Mouse (Mus musculus): Measurements from ENCODE around the gene Adarb1. TPM values are rescaled to one million over a fixed set of nuclear protein-coding genes. Genes with fewer than 3 reads are reported as not detected.

The Adarb1 gene
- polyA plus RNA-seq, 1 experiment = 6.2 TPM

DNA sequence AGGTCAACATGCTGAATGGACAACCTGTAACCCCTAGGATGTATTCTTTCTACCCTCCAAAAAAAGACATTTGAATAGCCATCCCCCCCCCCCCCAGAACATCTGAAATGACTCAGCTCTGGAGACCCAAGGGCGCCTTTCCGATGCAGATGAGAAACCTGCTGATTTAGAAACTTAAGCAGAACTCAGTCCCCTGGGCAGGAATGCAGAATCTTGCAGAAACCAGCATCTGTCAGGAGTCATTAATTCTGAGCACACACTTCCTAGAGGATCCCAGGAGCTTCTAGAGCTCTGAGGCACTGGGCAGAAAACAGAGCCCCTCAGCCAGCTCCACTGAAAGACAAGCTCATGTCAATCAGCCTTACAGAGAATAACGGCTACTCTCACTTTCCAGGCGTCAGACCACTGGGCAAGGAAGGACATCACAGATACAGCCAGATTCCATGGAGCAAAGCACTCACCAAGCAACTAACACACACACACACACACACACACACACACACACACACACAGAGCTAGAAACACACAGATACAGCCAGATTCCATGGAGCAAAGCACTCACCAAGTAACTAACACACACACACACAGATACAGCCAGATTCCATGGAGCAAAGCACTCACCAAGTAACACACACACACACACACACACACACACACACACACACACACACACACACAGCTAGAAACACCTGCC is 113.1 kb downstream of the Adarb1 start:
- no peak for DNase-seq

DNA sequence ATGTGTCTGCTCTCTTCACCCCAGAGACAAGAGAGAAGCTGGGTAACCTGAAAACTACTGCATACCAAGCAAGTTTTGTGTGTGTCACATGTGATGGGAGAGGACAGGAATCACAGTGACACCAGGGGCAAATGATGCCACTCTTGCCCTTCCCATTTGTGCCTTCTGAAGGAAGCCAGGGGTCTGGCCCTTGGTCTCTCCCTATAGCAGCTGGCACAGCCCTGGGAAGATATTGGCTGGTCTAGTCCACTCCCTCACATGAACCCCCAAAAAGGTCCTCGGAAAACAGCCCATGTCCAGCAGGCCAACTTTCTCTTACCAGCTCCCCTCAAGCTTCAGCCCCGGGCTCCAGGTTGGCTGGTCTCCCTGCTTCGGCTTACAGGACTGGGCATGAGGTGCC is 113.7 kb downstream of the Adarb1 start:
- no peak overlapping the region for H3K4me3 ChIP-seq (ENCODE audit: insufficient read depth, low read depth, low read length)
- H3K36me3 ChIP-seq (ENCODE audit: control insufficient read depth, insufficient read depth, low read length) = no peaks in the 10 kb centered on the region
- H3K27ac ChIP-seq (ENCODE audit: insufficient read depth, low read depth, low read length) = no peak overlapping the region
- no peaks in the 10 kb centered on the region for H3K4me1 ChIP-seq (ENCODE audit: control insufficient read depth, insufficient read depth, low read length)
- no peaks in the 10 kb centered on the region for H3K27me3 ChIP-seq (replicated peaks; ENCODE audit: control insufficient read depth, insufficient read depth, low read length)
- no peak for DNase-seq
- TF ChIP-seq POLR2A (IDR thresholded peaks at IDR 0.05; ENCODE audit: low read depth, low read length) (no peak), CTCF (conservative IDR thresholded peaks at IDR 0.05; ENCODE audit: insufficient read depth, insufficient read length, low read depth, low read length) (no peak)
- WGBS = 72% methylated on average over 3 of the region's 3 CpGs

More for the DNA sequence above, 113.1 kb downstream of the Adarb1 start:
- Histone ChIP-seq H3K4me1 (ENCODE audit: control insufficient read depth, insufficient read depth, low read length) (no peaks in the 10 kb centered on the region), H3K27ac (ENCODE audit: insufficient read depth, low read depth, low read length) (no peak overlapping the region), H3K4me3 (ENCODE audit: insufficient read depth, low read depth, low read length) (no peak overlapping the region), H3K27me3 (replicated peaks; ENCODE audit: control insufficient read depth, insufficient read depth, low read length) (no peaks in the 10 kb centered on the region), H3K36me3 (ENCODE audit: control insufficient read depth, insufficient read depth, low read length) (no peaks in the 10 kb centered on the region)
- 65% methylated on average over 4 of the region's 4 CpGs for WGBS
- no peak for TF ChIP-seq POLR2A (IDR thresholded peaks at IDR 0.05; ENCODE audit: low read depth, low read length)
- no peak for TF ChIP-seq CTCF (conservative IDR thresholded peaks at IDR 0.05; ENCODE audit: insufficient read depth, insufficient read length, low read depth, low read length)

DNA sequence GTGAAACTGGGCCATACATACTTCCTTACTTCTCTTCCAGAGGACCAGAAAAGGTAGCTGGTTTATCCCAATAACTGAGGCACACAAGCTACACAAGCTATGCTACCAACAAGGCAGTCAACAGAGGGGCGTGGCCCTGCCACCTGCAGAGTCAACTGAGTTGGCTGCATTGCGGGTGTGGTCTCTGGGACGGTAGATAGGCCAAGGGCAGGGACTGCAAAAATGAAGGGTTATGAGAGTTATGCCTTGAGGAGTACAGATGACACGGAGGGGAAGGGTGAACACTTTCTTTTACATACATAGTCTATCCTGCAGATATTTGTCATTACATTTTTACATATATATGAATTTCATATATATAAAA is 117.2 kb downstream of the Adarb1 start:
- WGBS = 95% methylated on average over 4 of the region's 4 CpGs
- no peak overlapping the region for H3K27ac ChIP-seq (ENCODE audit: insufficient read depth, low read depth, low read length)
- no peaks in the 10 kb centered on the region for H3K36me3 ChIP-seq (ENCODE audit: control insufficient read depth, insufficient read depth, low read length)
- H3K27me3 ChIP-seq (replicated peaks; ENCODE audit: control insufficient read depth, insufficient read depth, low read length) = no peaks in the 10 kb centered on the region
- H3K4me1 ChIP-seq (ENCODE audit: control insufficient read depth, insufficient read depth, low read length) = no peaks in the 10 kb centered on the region
- no peak overlapping the region for H3K4me3 ChIP-seq (ENCODE audit: insufficient read depth, low read depth, low read length)
- TF ChIP-seq POLR2A (IDR thresholded peaks at IDR 0.05; ENCODE audit: low read depth, low read length) = no peak
- no peak for TF ChIP-seq CTCF (conservative IDR thresholded peaks at IDR 0.05; ENCODE audit: insufficient read depth, insufficient read length, low read depth, low read length)
- DNase-seq = no peak

DNA sequence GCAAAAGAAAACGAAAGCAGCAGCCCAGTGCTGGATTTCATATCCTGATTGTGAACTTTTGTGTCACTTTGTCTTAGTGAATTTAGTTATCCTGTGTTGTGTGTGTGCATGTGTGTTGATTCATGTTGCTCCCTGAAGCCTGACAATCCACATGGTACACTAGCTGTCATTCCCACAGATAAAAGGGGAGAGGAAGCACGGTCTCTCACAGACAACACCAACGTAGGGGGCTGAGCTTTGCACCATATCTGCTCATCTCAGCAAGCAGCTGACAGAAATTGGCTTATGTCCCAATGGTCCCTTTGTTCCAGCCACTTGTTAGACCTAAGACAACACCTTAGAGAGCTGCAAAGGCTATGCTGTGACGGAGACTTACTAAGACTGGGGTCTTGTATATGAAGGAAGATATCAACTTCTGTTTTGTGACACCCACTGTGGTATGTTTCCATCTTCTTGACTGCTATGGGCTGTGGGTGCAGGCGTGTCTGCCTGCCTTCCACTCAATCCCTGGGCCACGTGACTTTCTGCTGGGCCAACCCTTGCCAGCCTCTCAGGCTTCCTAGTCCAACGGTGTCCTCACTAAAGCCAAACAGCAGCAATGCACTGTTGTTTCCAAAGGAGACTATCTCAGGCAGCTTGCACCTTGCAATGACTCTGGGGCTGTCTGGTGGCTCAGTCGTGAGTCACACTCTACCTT is 117.7 kb downstream of the Adarb1 start:
- H3K36me3 ChIP-seq (ENCODE audit: control insufficient read depth, insufficient read depth, low read length) = no peaks in the 10 kb centered on the region
- H3K4me3 ChIP-seq (ENCODE audit: insufficient read depth, low read depth, low read length) = no peak overlapping the region
- no peaks in the 10 kb centered on the region for H3K27me3 ChIP-seq (replicated peaks; ENCODE audit: control insufficient read depth, insufficient read depth, low read length)
- no peak overlapping the region for H3K27ac ChIP-seq (ENCODE audit: insufficient read depth, low read depth, low read length)
- no peaks in the 10 kb centered on the region for H3K4me1 ChIP-seq (ENCODE audit: control insufficient read depth, insufficient read depth, low read length)
- no peak for TF ChIP-seq CTCF (conservative IDR thresholded peaks at IDR 0.05; ENCODE audit: insufficient read depth, insufficient read length, low read depth, low read length)
- no peak for TF ChIP-seq POLR2A (IDR thresholded peaks at IDR 0.05; ENCODE audit: low read depth, low read length)
- 89% methylated on average over 8 of the region's 8 CpGs for WGBS
- no peak for DNase-seq

DNA sequence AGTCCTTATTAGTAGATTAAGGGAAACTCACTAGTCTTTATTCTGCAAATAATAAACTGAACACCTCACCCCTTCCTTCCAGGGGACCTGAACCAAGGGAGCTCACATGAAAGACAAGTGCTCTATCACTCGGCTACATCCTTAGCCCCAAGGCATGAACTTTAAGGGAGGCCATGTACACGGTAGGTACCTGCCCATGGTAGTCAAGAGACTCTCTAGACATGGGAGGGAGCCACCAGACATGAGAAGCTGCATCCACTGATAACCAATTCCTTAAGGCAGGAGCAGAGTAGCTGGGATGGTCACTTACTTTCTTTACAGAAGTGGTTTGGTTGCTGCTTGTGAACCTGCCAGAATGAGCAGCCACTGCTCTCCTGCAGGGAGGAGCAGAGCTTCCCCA is 118.9 kb downstream of the Adarb1 start:
- WGBS = 88% methylated on average over 2 of the region's 2 CpGs
- H3K27me3 ChIP-seq (replicated peaks; ENCODE audit: control insufficient read depth, insufficient read depth, low read length) = no peaks in the 10 kb centered on the region
- no peak overlapping the region for H3K4me3 ChIP-seq (ENCODE audit: insufficient read depth, low read depth, low read length)
- TF ChIP-seq CTCF (conservative IDR thresholded peaks at IDR 0.05; ENCODE audit: insufficient read depth, insufficient read length, low read depth, low read length) (no peak), POLR2A (IDR thresholded peaks at IDR 0.05; ENCODE audit: low read depth, low read length) (no peak)
- H3K36me3 ChIP-seq (ENCODE audit: control insufficient read depth, insufficient read depth, low read length) = no peaks in the 10 kb centered on the region
- H3K4me1 ChIP-seq (ENCODE audit: control insufficient read depth, insufficient read depth, low read length) = no peaks in the 10 kb centered on the region
- H3K27ac ChIP-seq (ENCODE audit: insufficient read depth, low read depth, low read length) = no peak overlapping the region
- DNase-seq = no peak

DNA sequence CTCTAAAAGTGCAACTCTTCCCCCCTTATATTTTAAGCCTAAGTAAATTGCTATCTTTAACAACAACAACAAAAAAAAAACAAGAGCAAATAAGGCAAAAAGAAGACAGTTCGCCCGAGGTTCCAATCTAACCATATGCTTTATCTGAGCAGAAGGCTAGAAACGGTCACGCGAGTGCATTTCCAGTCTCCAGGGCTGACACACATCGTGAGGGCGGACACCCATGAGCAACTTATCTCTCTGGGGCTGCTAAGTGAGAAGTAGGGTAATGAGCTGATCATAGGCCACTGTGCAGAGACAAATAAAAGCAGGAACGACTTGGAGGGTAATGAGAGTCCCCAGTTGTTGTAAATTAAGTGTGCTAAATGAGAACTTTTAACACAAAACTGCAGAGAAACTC is 119.4 kb downstream of the Adarb1 start:
- H3K27ac ChIP-seq (ENCODE audit: insufficient read depth, low read depth, low read length) = no peak overlapping the region
- no peak for TF ChIP-seq POLR2A (IDR thresholded peaks at IDR 0.05; ENCODE audit: low read depth, low read length)
- TF ChIP-seq CTCF (conservative IDR thresholded peaks at IDR 0.05; ENCODE audit: insufficient read depth, insufficient read length, low read depth, low read length) = no peak
- WGBS = 79% methylated on average over 8 of the region's 8 CpGs
- H3K27me3 ChIP-seq (replicated peaks; ENCODE audit: control insufficient read depth, insufficient read depth, low read length) = no peaks in the 10 kb centered on the region
- no peak for DNase-seq
- no peaks in the 10 kb centered on the region for H3K36me3 ChIP-seq (ENCODE audit: control insufficient read depth, insufficient read depth, low read length)
- no peak overlapping the region for H3K4me3 ChIP-seq (ENCODE audit: insufficient read depth, low read depth, low read length)
- H3K4me1 ChIP-seq (ENCODE audit: control insufficient read depth, insufficient read depth, low read length) = no peaks in the 10 kb centered on the region

DNA sequence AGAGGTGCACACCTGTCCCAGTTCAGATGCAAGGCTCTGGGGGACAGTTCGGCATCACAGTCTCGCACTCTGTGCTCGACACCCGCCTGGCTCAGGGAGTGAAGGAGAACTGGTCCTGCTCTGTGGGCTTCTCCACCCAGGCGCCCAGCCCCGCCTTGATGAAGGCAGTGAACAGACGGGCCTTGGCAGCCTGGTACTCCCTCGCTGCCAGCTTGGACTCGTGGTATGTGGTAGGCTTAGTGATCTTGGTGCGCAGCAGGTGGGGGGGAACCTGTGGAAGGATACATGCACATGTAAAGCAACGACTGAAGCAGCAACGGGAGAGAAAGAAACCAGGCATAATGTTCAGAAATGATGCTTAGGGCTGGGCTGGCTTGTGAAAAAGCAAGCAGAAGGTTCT is 123.4 kb downstream of the Adarb1 start:
- no peaks in the 10 kb centered on the region for H3K4me1 ChIP-seq (ENCODE audit: control insufficient read depth, insufficient read depth, low read length)
- TF ChIP-seq POLR2A (IDR thresholded peaks at IDR 0.05; ENCODE audit: low read depth, low read length) (no peak), CTCF (conservative IDR thresholded peaks at IDR 0.05; ENCODE audit: insufficient read depth, insufficient read length, low read depth, low read length) (no peak)
- H3K27me3 ChIP-seq (replicated peaks; ENCODE audit: control insufficient read depth, insufficient read depth, low read length) = no peaks in the 10 kb centered on the region
- H3K36me3 ChIP-seq (ENCODE audit: control insufficient read depth, insufficient read depth, low read length) = no peaks in the 10 kb centered on the region
- H3K4me3 ChIP-seq (ENCODE audit: insufficient read depth, low read depth, low read length) = no peak overlapping the region
- 90% methylated on average over 12 of the region's 12 CpGs for WGBS
- no peak overlapping the region for H3K27ac ChIP-seq (ENCODE audit: insufficient read depth, low read depth, low read length)
- DNase-seq = no peak
